Mouse (Mus musculus): ENCODE measurements at regions not wholly inside any gene's neighbourhood (a gene's known extent, or its start where the extent isn't known, plus 50 kb on each side); places are given as distances from the start of the nearest gene placed in this dataset.
A peak's percentile ranks its signal among the peaks of the same experiment; 100 is the strongest.

DNA sequence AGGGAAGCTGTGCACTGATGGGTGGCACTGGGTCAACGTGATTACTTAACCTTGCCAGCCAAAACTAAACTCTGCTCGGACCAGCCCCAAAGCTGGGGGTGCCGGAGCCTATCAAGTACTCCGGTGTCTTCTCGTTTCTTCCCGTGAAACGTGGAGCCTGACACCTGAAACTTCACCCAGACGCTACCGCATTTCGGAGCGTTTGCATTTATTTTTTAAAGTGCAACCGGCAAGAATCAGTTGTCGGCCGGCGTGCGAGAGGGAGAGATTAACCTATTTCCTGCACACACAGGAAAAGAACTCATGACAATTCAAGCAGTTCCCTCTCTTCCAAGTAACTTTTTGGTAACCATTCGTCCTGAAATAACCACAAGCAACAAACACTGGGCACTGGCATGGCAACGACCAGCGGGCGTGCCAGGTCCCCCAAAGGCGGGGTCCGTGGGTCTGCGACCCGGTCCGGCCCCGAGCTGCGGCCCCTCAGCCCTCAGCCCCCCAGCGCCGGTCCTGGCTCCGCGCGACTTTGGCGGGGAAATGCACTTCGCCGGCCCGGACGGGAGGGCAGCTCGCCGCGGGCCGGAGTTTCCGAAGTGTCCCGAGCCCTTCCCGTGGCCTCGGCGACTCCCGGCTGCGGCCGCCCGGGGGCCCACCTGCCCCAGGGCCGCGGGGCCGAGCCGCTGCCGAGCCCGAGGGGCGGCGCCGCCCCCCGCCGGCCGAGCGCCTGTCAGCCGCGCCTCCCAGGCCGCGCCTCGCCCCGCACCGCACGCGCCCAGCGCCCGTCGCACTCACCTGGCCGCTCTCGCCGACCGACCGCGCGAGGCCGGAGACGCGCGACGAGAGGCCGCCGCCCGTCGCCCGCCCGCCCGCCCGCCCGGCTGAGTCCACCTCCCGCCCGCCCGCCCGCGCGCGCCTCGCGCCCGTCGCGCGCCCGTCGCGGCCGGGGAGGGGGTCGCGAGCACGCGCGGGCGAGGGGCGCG lies 1861.7 kb upstream of the Lrrc6 start:
- DNase-seq, result peak; percentile 43 to 62

GRCm38 (mm10) chr15:68360956-68361908 lies 1860.5 kb upstream of the Lrrc6 start:
- no peak for DNase-seq

- no peak for DNase-seq
Observed at GRCm38 (mm10) chr15:68359496-68359895, 1858.8 kb upstream of the Lrrc6 start.

- no peak for DNase-seq
Observed at GRCm38 (mm10) chr15:68355957-68356356, 1855.2 kb upstream of the Lrrc6 start.

DNA sequence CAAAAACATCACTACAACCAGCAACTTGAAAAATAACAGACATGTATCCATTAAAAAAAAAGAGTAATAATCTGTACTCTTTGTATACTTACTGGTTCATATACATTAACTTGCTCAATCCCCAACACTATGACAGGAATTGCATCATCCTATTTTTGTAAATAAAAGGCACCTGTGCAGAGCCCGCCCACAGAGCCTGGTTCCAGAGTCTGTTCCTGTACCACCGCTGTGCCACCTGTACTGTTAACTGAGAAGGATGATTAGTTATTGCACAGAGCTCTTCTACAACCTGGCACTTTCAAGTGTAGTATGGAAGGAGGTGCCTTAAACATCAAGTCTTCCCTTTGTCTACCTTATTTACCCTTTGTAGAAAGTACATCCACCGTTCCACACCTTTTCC lies 1843.9 kb upstream of the Lrrc6 start:
- DNase-seq, result peak; percentile 29 to 36

DNA sequence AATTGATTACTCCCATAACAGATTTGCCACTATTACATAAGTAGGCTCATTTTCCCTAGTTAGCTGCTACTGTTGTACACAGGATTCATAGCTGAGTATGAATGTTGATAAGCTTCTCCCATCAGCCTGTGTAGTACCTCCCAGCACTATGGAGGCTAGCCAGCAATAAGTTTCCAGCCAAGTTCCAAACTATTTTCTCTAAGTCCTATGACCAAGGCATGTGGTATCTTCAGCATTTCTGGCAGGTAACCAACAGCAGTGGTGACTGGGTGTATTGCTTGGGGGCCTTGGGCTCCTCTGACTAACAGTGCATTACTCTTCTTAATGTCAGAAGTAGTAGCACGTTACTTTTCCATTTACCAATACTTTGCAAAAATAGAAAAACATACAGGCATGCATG lies 1841.8 kb upstream of the Lrrc6 start:
- DNase-seq, result no peak

- DNase-seq, result no peak
Observed at GRCm38 (mm10) chr15:68341056-68341455, 1840.3 kb upstream of the Lrrc6 start.

DNA sequence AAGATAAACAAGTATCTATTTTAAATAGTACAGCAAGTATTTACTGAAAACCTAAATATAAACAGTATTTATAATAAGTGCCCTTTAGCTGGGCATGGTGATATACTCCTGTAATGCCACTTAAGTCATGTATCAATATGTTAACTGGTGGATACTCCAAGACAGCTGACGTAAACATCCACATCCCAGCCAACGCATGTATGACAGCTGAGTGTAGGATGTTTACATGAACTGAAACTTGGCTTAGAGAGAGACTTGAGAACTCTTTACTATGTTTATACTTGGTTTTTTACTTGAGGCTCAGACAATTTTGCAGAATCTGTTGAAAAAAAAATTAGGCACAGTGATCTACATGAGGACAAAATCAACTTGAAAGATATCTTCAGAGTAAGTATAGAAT lies 1836.6 kb upstream of the Lrrc6 start:
- no peak for DNase-seq

- no peak for DNase-seq
Observed at GRCm38 (mm10) chr15:68335837-68336236, 1835.1 kb upstream of the Lrrc6 start.

GRCm38 (mm10) chr15:68316116-68316515 lies 1815.4 kb upstream of the Lrrc6 start:
- DNase-seq, result no peak

Data from cerebellum, postnatal 36 days (tissue).